Mouse (Mus musculus): ENCODE results near the gene Rnf123. TPM values are rescaled to one million over a fixed set of nuclear protein-coding genes. Genes with fewer than 3 reads are reported as not detected.

Rnf123 gene
- polyA plus RNA-seq, 2 experiments, result 88.2 to 146 TPM

GRCm38 (mm10) chr9:108049561-108050251 lies 33.4 kb downstream of the Rnf123 start:
- ATAC-seq (ENCODE audit: insufficient read depth), result peak; percentile 0; the same call in 1 of the 2 replicates
- no peaks in the 10 kb centered on the region for H3K27me3 ChIP-seq (ENCODE audit: control insufficient read depth, insufficient read depth, low read length)
- no peak for DNase-seq (ENCODE audit: low read depth in 3 of 3, low spot score in 3 of 3)
- peak overlapping the region; percentile 98 for H3K4me2 ChIP-seq (ENCODE audit: low read depth)
- peaks cover 22 to 36% of the 10 kb centered on the region in 2 experiments for H3K4me1 ChIP-seq (replicated peaks; ENCODE audit: control insufficient read depth in 2 of 2, insufficient read depth in 2 of 2, low read length in 1 of 2)
- peak overlapping the region; percentile 58 for H3K27ac ChIP-seq
- H3K9me3 ChIP-seq (ENCODE audit: control insufficient read depth, low read length), result no peaks in the 10 kb centered on the region
- H3K4me3 ChIP-seq (ENCODE audit: insufficient read depth in 1 of 2, low read depth in 2 of 2, low read length in 2 of 2), result peak overlapping the region; percentile 75 to 85
- H3K9ac ChIP-seq (replicated peaks), result peak overlapping the region; percentile 74
- H3K36me3 ChIP-seq (replicated peaks; ENCODE audit: control insufficient read depth, insufficient read depth, low read depth), result peaks cover 64% of the 10 kb centered on the region
- 32% methylated on average over 15 of the region's 15 CpGs for whole genome bisulfite sequencing (ENCODE audit: insufficient replicate concordance)
- TF ChIP-seq EP300 (IDR thresholded peaks at IDR 0.05; ENCODE audit: low read depth) (no peak), CTCF (IDR thresholded peaks at IDR 0.05; ENCODE audit: low read depth) (no peak)

- H3K27me3 ChIP-seq (ENCODE audit: control insufficient read depth, insufficient read depth, low read length), result no peaks in the 10 kb centered on the region
- TF ChIP-seq EP300 (IDR thresholded peaks at IDR 0.05; ENCODE audit: low read depth) (no peak), CTCF (IDR thresholded peaks at IDR 0.05; ENCODE audit: low read depth) (no peak; the same call in 1 of the 2 replicates)
- ATAC-seq (ENCODE audit: insufficient read depth) (peak; percentile 91), DNase-seq (ENCODE audit: low read depth in 3 of 3, low spot score in 3 of 3) (peak; percentile 98 to 99 (median 98))
- peak within 1 kb of the TSS; percentile 74 for H3K9ac ChIP-seq (replicated peaks)
- peaks cover 22 to 36% of the 10 kb centered on the region in 2 experiments for H3K4me1 ChIP-seq (replicated peaks; ENCODE audit: control insufficient read depth in 2 of 2, insufficient read depth in 2 of 2, low read length in 1 of 2)
- peak within 1 kb of the TSS; percentile 75 to 85 for H3K4me3 ChIP-seq (ENCODE audit: insufficient read depth in 1 of 2, low read depth in 2 of 2, low read length in 2 of 2)
- no peaks in the 10 kb centered on the region for H3K9me3 ChIP-seq (ENCODE audit: control insufficient read depth, low read length)
- H3K27ac ChIP-seq, result peak within 1 kb of the TSS; percentile 92
- peak within 1 kb of the TSS; percentile 98 for H3K4me2 ChIP-seq (ENCODE audit: low read depth)
- peaks cover 60% of the 10 kb centered on the region for H3K36me3 ChIP-seq (replicated peaks; ENCODE audit: control insufficient read depth, insufficient read depth, low read depth)
- WGBS (ENCODE audit: insufficient replicate concordance), result under 1% methylated on average over 34 of the region's 39 CpGs
These were observed 34.1 kb downstream of the Rnf123 start, which contains the start of gene Gmppb for GRCm38 (mm10) chr9:108049016-108049455. TSS of gene Gmppb (plus strand) at chr9:108049242.

GRCm38 (mm10) chr9:108048566-108048955 lies 34.6 kb downstream of the Rnf123 start:
- Histone ChIP-seq H3K4me1 (replicated peaks; ENCODE audit: control insufficient read depth in 2 of 2, insufficient read depth in 2 of 2, low read length in 1 of 2) (peaks cover 22 to 36% of the 10 kb centered on the region in 2 experiments), H3K4me2 (ENCODE audit: low read depth) (peak overlapping the region; percentile 98), H3K36me3 (replicated peaks; ENCODE audit: control insufficient read depth, insufficient read depth, low read depth) (peaks cover 57% of the 10 kb centered on the region), H3K4me3 (ENCODE audit: insufficient read depth in 1 of 2, low read depth in 2 of 2, low read length in 2 of 2) (peak overlapping the region; percentile 57 to 66), H3K27me3 (ENCODE audit: control insufficient read depth, insufficient read depth, low read length) (no peaks in the 10 kb centered on the region), H3K9me3 (ENCODE audit: control insufficient read depth, low read length) (no peaks in the 10 kb centered on the region), H3K9ac (replicated peaks) (peak overlapping the region; percentile 67), H3K27ac (peak overlapping the region; percentile 92)
- no peak for TF ChIP-seq EP300 (IDR thresholded peaks at IDR 0.05; ENCODE audit: low read depth)
- TF ChIP-seq CTCF (IDR thresholded peaks at IDR 0.05; ENCODE audit: low read depth), result no peak
- peak in 2 of 3 experiments; percentile 31 to 50 for DNase-seq (ENCODE audit: low read depth in 3 of 3, low spot score in 3 of 3)
- ATAC-seq (ENCODE audit: insufficient read depth), result peak; percentile 9
- 2% methylated on average over 19 of the region's 19 CpGs for WGBS (ENCODE audit: insufficient replicate concordance)

GRCm38 (mm10) chr9:108047601-108048565 lies 35.3 kb downstream of the Rnf123 start:
- TF ChIP-seq EP300 (IDR thresholded peaks at IDR 0.05; ENCODE audit: low read depth) (no peak), CTCF (IDR thresholded peaks at IDR 0.05; ENCODE audit: low read depth) (no peak; the same call in 1 of the 2 replicates)
- Histone ChIP-seq H3K4me3 (ENCODE audit: insufficient read depth in 1 of 2, low read depth in 2 of 2, low read length in 2 of 2) (peak overlapping the region; percentile 57 to 66), H3K36me3 (replicated peaks; ENCODE audit: control insufficient read depth, insufficient read depth, low read depth) (peaks cover 62% of the 10 kb centered on the region), H3K27me3 (ENCODE audit: control insufficient read depth, insufficient read depth, low read length) (no peaks in the 10 kb centered on the region), H3K9me3 (ENCODE audit: control insufficient read depth, low read length) (no peaks in the 10 kb centered on the region), H3K9ac (replicated peaks) (peak overlapping the region; percentile 67), H3K27ac (peak overlapping the region; percentile 92), H3K4me1 (replicated peaks; ENCODE audit: control insufficient read depth in 2 of 2, insufficient read depth in 2 of 2, low read length in 1 of 2) (peaks cover 22 to 32% of the 10 kb centered on the region in 2 experiments), H3K4me2 (ENCODE audit: low read depth) (peak overlapping the region; percentile 98)
- DNase-seq (ENCODE audit: low read depth in 3 of 3, low spot score in 3 of 3), result peak; percentile 52 to 63 (median 54)
- 34% methylated on average over 17 of the region's 17 CpGs for WGBS (ENCODE audit: insufficient replicate concordance)
- peak; percentile 9; the same call in 1 of the 2 replicates for ATAC-seq (ENCODE audit: insufficient read depth)

Measured in liver, embryonic 14.5 days (tissue).